Mouse (Mus musculus) neural tube, embryonic 11.5 days (tissue): Measurements from ENCODE around the gene Ippk. TPM values are rescaled to one million over a fixed set of nuclear protein-coding genes. Genes with fewer than 3 reads are reported as not detected.

Experiments used
- ATAC-seq: fragments of 200-750 bp; cut with Nextera tagmentation; 2 replicates; pipeline ENCODE4 v1.8.0; 2017; ENCODE audit warnings: moderate number of reproducible peaks, mild to moderate bottlenecking, moderate TSS enrichment, moderate library complexity; ENCODE audit not compliant: insufficient read depth, low FRiP score, low TSS enrichment
- DNase-seq: peaks from one replicate; pipeline ENCODE4 v3.0.0-alpha.2; 2015; ENCODE audit warnings: low spot score
- H3K27ac ChIP-seq: fragments of 300-500 bp; sonication (generic); 2 replicates; pipeline ENCODE4 v1.5.1; 2014; ENCODE audit warnings: low read depth, mild to moderate bottlenecking, low read length
- H3K27me3 ChIP-seq: fragments of 300-500 bp; sonication (generic); 2 replicates; pipeline ENCODE4 v1.6.1; 2014; ENCODE audit warnings: mild to moderate bottlenecking, low read length, mixed read lengths; ENCODE audit not compliant: control insufficient read depth, insufficient read depth
- H3K36me3 ChIP-seq: fragments of 300-500 bp; sonication (generic); 2 replicates; pipeline ENCODE4 v1.6.1; 2014; ENCODE audit warnings: mild to moderate bottlenecking, low read length, moderate library complexity, mixed read lengths; ENCODE audit not compliant: control insufficient read depth, insufficient read depth
- H3K4me1 ChIP-seq: fragments of 300-500 bp; sonication (generic); 2 replicates; pipeline ENCODE4 v1.6.1; 2014; ENCODE audit warnings: low read length, mixed read lengths; ENCODE audit not compliant: control insufficient read depth, insufficient read depth
- H3K4me2 ChIP-seq: fragments of 300-500 bp; sonication (generic); 2 replicates; pipeline ENCODE4 v1.6.1; 2014; ENCODE audit warnings: low read depth, mild to moderate bottlenecking, moderate library complexity
- H3K4me3 ChIP-seq: fragments of 300-500 bp; sonication (generic); 2 replicates; pipeline ENCODE4 v1.5.1; 2014; ENCODE audit warnings: low read depth, low read length
- H3K9ac ChIP-seq: fragments of 300-500 bp; sonication (generic); 2 replicates; pipeline ENCODE4 v1.6.1; 2014; ENCODE audit warnings: mild to moderate bottlenecking, low read length
- H3K9me3 ChIP-seq: fragments of 300-500 bp; sonication (generic); 2 replicates; pipeline ENCODE4 v1.6.1; 2016; ENCODE audit warnings: low read length; ENCODE audit not compliant: control insufficient read depth
- WGBS: fragments of 180-500 bp; shearing (Covaris S2); extraction: QIAGEN DNeasy Blood & Tissue Kit; methylation state at CpG from one replicate; pipeline ENCODE4 v1.1.7; 2014; 5-methylcytosine and 5-hydroxymethylcytosine counted together
- polyA plus RNA-seq: library from polyadenylated mRNA; unstranded; fragments of >200 nt; fragmentation: Nextera tagmentation; extraction: Ambion mirVana; gene quantifications from 2 replicates; pipeline ENCODE4 v1.2.1, GENCODE M21; 2014

The Ippk gene
- polyA plus RNA-seq, 1 experiment from 2014 or later, result 19.7 TPM

DNA sequence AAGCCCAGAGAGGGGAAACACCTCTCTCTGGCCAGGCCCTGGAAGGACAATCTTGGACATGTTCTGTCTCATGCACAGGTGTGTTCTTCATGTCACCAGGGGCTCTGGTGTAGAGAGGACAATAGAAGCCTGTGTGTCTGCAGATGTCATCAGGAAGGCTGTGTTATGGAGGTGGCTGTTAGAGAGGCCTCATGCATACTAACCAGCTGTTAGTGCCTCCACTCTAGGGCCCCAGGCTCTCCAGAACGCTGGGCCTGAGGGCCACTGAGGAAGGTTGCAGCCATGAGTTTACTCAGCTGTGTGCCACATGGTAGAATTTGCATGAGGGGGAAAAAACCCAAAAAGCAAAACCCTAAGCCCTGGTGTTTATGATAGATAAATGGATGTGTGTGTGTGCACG, 46.5 kb downstream of the Ippk start:
- no peaks in the 10 kb centered on the region for H3K9me3 ChIP-seq
- WGBS, result 51% methylated on average over 2 of the region's 2 CpGs
- H3K4me1 ChIP-seq, result no peaks in the 10 kb centered on the region
- H3K9ac ChIP-seq, result no peak overlapping the region
- peak; percentile 38 for DNase-seq
- H3K4me2 ChIP-seq, result no peak overlapping the region
- no peak overlapping the region for H3K27ac ChIP-seq
- no peak for ATAC-seq
- no peak overlapping the region for H3K4me3 ChIP-seq
- no peaks in the 10 kb centered on the region for H3K27me3 ChIP-seq
- H3K36me3 ChIP-seq, result peaks cover 2% of the 10 kb centered on the region

- H3K36me3 ChIP-seq, result peaks cover 2% of the 10 kb centered on the region
- H3K4me3 ChIP-seq, result no peak overlapping the region
- DNase-seq (no peak), ATAC-seq (no peak)
- no peaks in the 10 kb centered on the region for H3K4me1 ChIP-seq
- 93% methylated on average over 5 of the region's 5 CpGs for WGBS
- H3K9me3 ChIP-seq, result no peaks in the 10 kb centered on the region
- H3K4me2 ChIP-seq, result no peak overlapping the region
- no peak overlapping the region for H3K9ac ChIP-seq
- no peaks in the 10 kb centered on the region for H3K27me3 ChIP-seq
- no peak overlapping the region for H3K27ac ChIP-seq
These were observed 48.0 kb downstream of the Ippk start for GRCm38 (mm10) chr13:49469002-49469401.

GRCm38 (mm10) chr13:49470319-49470718, 49.3 kb downstream of the Ippk start:
- 84% methylated on average over 4 of the region's 4 CpGs for WGBS
- H3K36me3 ChIP-seq, result no peaks in the 10 kb centered on the region; the same call in 1 of the 2 replicates
- no peak for DNase-seq
- H3K4me1 ChIP-seq, result no peaks in the 10 kb centered on the region
- no peaks in the 10 kb centered on the region for H3K27me3 ChIP-seq
- ATAC-seq, result no peak
- H3K4me3 ChIP-seq, result no peak overlapping the region
- H3K9ac ChIP-seq, result no peak overlapping the region
- H3K27ac ChIP-seq, result no peak overlapping the region
- H3K9me3 ChIP-seq, result no peaks in the 10 kb centered on the region
- no peak overlapping the region for H3K4me2 ChIP-seq

GRCm38 (mm10) chr13:49470806-49471205, 49.8 kb downstream of the Ippk start:
- ATAC-seq (no peak), DNase-seq (no peak)
- Histone ChIP-seq H3K4me3 (no peak overlapping the region), H3K9ac (no peak overlapping the region), H3K4me2 (no peak overlapping the region), H3K27me3 (no peaks in the 10 kb centered on the region), H3K9me3 (no peaks in the 10 kb centered on the region), H3K36me3 (no peaks in the 10 kb centered on the region), H3K4me1 (no peaks in the 10 kb centered on the region), H3K27ac (no peak overlapping the region)
- WGBS, result 77% methylated on average over 4 of the region's 4 CpGs

- Histone ChIP-seq H3K4me1 (no peaks in the 10 kb centered on the region), H3K9ac (no peak overlapping the region), H3K27me3 (no peaks in the 10 kb centered on the region), H3K4me3 (no peak overlapping the region), H3K36me3 (no peaks in the 10 kb centered on the region), H3K4me2 (no peak overlapping the region), H3K9me3 (no peaks in the 10 kb centered on the region), H3K27ac (no peak overlapping the region)
- ATAC-seq, result no peak
- no peak for DNase-seq
- 65% methylated on average over 4 of the region's 4 CpGs for WGBS
These were observed 51.1 kb downstream of the Ippk start for GRCm38 (mm10) chr13:49471981-49472675.

DNA sequence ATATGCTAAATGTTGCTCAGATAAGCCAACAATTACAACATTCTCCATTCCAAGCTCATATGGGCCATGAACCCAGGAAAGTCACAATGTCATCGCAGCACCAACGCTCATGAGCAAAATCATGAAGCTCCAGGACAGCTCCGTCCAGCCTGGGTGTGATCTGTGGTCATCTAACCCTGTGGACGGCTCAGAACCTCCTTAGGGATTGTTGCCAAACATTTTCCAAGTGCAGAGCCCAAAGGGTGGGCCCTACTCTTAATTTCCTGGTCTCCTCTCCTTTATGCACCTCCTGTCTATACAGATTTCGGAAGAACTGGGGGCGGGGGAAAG, 51.6 kb downstream of the Ippk start:
- no peaks in the 10 kb centered on the region for H3K9me3 ChIP-seq
- no peak overlapping the region for H3K4me2 ChIP-seq
- 95% methylated on average over 6 of the region's 6 CpGs for WGBS
- no peak overlapping the region for H3K27ac ChIP-seq
- H3K4me1 ChIP-seq, result no peaks in the 10 kb centered on the region
- no peak for ATAC-seq
- DNase-seq, result no peak
- no peaks in the 10 kb centered on the region for H3K36me3 ChIP-seq
- H3K9ac ChIP-seq, result no peak overlapping the region
- H3K4me3 ChIP-seq, result no peak overlapping the region
- no peaks in the 10 kb centered on the region for H3K27me3 ChIP-seq

DNA sequence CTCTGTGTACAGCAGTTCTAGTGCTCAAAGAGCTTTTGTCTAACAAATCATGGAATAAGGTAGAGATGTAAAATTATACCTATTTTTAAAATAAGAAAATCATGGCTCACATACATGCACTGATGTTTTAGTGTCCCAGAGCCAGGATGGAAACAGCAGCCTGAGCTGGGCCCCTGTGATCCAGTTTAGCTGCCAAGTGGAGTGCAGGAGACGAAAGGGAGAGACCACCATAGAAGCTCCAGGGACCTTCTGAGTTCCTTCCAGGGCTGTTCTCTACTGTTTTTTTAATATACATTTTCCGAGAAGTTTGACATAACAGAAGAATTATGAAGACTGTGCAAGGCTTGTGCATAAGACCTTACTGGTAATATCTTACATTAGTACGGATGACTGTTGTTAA, 56.8 kb downstream of the Ippk start:
- DNase-seq, result no peak
- Histone ChIP-seq H3K9ac (no peak overlapping the region), H3K4me2 (no peak overlapping the region), H3K27me3 (no peaks in the 10 kb centered on the region), H3K27ac (no peak overlapping the region), H3K9me3 (no peaks in the 10 kb centered on the region), H3K36me3 (no peaks in the 10 kb centered on the region), H3K4me3 (no peak overlapping the region), H3K4me1 (no peaks in the 10 kb centered on the region)
- 88% methylated on average over 3 of the region's 3 CpGs for WGBS
- no peak for ATAC-seq

- 95% methylated on average over 6 of the region's 6 CpGs for WGBS
- H3K36me3 ChIP-seq, result no peaks in the 10 kb centered on the region
- H3K9me3 ChIP-seq, result no peaks in the 10 kb centered on the region
- H3K4me1 ChIP-seq, result no peaks in the 10 kb centered on the region
- no peak overlapping the region for H3K9ac ChIP-seq
- no peaks in the 10 kb centered on the region for H3K27me3 ChIP-seq
- no peak for DNase-seq
- ATAC-seq, result no peak
- H3K27ac ChIP-seq, result no peak overlapping the region
- no peak overlapping the region for H3K4me3 ChIP-seq
- H3K4me2 ChIP-seq, result no peak overlapping the region
These were observed 57.9 kb downstream of the Ippk start for GRCm38 (mm10) chr13:49478851-49479374.

- H3K27me3 ChIP-seq, result no peaks in the 10 kb centered on the region
- ATAC-seq, result no peak
- no peak overlapping the region for H3K4me2 ChIP-seq
- H3K4me3 ChIP-seq, result no peak overlapping the region
- H3K36me3 ChIP-seq, result no peaks in the 10 kb centered on the region
- no peak for DNase-seq
- H3K4me1 ChIP-seq, result no peaks in the 10 kb centered on the region
- 85% methylated on average over 4 of the region's 4 CpGs for WGBS
- no peaks in the 10 kb centered on the region for H3K9me3 ChIP-seq
- H3K9ac ChIP-seq, result no peak overlapping the region
- H3K27ac ChIP-seq, result no peak overlapping the region
These were observed 58.4 kb downstream of the Ippk start for GRCm38 (mm10) chr13:49479399-49479798.
